Mouse (Mus musculus) ES-Bruce4 (cell line): Measurements from ENCODE around the gene Dnajb4.

Experiments used
- CTCF ChIP-seq: IDR thresholded peaks from one replicate; pipeline ENCODE4 v1.8.1; 2011; ENCODE audit warnings: low read depth, low read length
- EP300 ChIP-seq: IDR thresholded peaks from 2 replicates; pipeline ENCODE4 v1.6.1; 2011; ENCODE audit warnings: low read depth, low read length; ENCODE audit not compliant: insufficient read depth
- POLR2A ChIP-seq: IDR thresholded peaks from one replicate; pipeline ENCODE4 v1.8.1; 2011; ENCODE audit warnings: low read length; ENCODE audit not compliant: insufficient read depth

GRCm38 (mm10) chr3:152168007-152168406 lies 42.1 kb downstream of the Dnajb4 start:
- TF ChIP-seq POLR2A: no peak
- TF ChIP-seq CTCF: no peak
- no peak for TF ChIP-seq EP300
